Mouse (Mus musculus): ENCODE results near the gene Ino80e.

GRCm38 (mm10) chr7:126848794-126849193, 13.4 kb downstream of the Ino80e start:
- TF ChIP-seq CTCF (IDR thresholded peaks at IDR 0.05; ENCODE audit: low read depth) (no peak), EP300 (IDR thresholded peaks at IDR 0.05; ENCODE audit: low read depth) (no peak)

Data from liver, embryonic 14.5 days (tissue).